Mouse (Mus musculus) myocyte (in vitro differentiated cells): ENCODE measurements around the gene Minar1. TPM values are rescaled to one million over a fixed set of nuclear protein-coding genes. Genes with fewer than 3 reads are reported as not detected.

Experiments used
- H3K27me3 ChIP-seq: one replicate; pipeline ENCODE4 v1.6.1; 2011; ENCODE audit not compliant: control insufficient read depth, insufficient read depth, insufficient read length
- H3K36me3 ChIP-seq: one replicate; pipeline ENCODE4 v1.6.1; 2011; ENCODE audit not compliant: control insufficient read depth, insufficient read depth
- H3K4me2 ChIP-seq: one replicate; pipeline ENCODE4 v1.6.1; 2011; ENCODE audit warnings: low read depth, control low read depth
- H3K4me3 ChIP-seq: one replicate; pipeline ENCODE4 v1.5.1; 2011; ENCODE audit warnings: mild to moderate bottlenecking, control low read depth, moderate library complexity
- H3K79me2 ChIP-seq: one replicate; pipeline ENCODE4 v1.6.1; 2011; ENCODE audit not compliant: control insufficient read depth, insufficient read depth
- H3ac ChIP-seq: one replicate; pipeline ENCODE4 v1.6.1; 2011; ENCODE audit not compliant: control insufficient read depth, insufficient read length
- CEBPB ChIP-seq: IDR thresholded peaks from 2 replicates; pipeline ENCODE4 v1.6.1; 2011; ENCODE audit warnings: mild to moderate bottlenecking, moderate library complexity; ENCODE audit not compliant: poor library complexity, insufficient read depth, severe bottlenecking
- E2F4 ChIP-seq: IDR thresholded peaks from one replicate; pipeline ENCODE4 v1.6.1; 2011; ENCODE audit warnings: mild to moderate bottlenecking, control low read depth, moderate library complexity; ENCODE audit not compliant: insufficient read depth
- MAX ChIP-seq: IDR thresholded peaks from one replicate; pipeline ENCODE4 v1.6.1; 2011; ENCODE audit warnings: low read depth, mild to moderate bottlenecking, control low read depth
- MYOD1 ChIP-seq, 3 experiments: IDR thresholded peaks; one replicate each; pipeline ENCODE4 v1.6.1; 2011; ENCODE audit warnings: control low read depth in 2 of 3, low read depth in 2 of 3, mild to moderate bottlenecking in 2 of 3, moderate library complexity in 1 of 3; ENCODE audit not compliant: insufficient read length in 2 of 3, control insufficient read depth in 1 of 3
- MYOG ChIP-seq, 3 experiments: IDR thresholded peaks; one replicate each; pipeline ENCODE4 v1.6.1; 2011; ENCODE audit warnings: control low read depth in 2 of 3, low read depth in 2 of 3, mild to moderate bottlenecking in 2 of 3; ENCODE audit not compliant: insufficient read length in 2 of 3, control insufficient read depth in 1 of 3, insufficient read depth in 1 of 3
- POLR2A ChIP-seq: IDR thresholded peaks from one replicate; pipeline ENCODE4 v1.6.1; 2011; ENCODE audit warnings: low read depth, mild to moderate bottlenecking, control low read depth, moderate library complexity; ENCODE audit not compliant: insufficient read length
- POLR2AphosphoS2 ChIP-seq: IDR thresholded peaks from one replicate; pipeline ENCODE4 v1.6.1; 2011; ENCODE audit warnings: low read depth, control low read depth; ENCODE audit not compliant: insufficient read length
- REST ChIP-seq: IDR thresholded peaks from one replicate; pipeline ENCODE4 v1.6.1; 2011; ENCODE audit warnings: mild to moderate bottlenecking, control low read depth, moderate library complexity; ENCODE audit not compliant: insufficient read depth, insufficient read length
- SRF ChIP-seq: IDR thresholded peaks from one replicate; pipeline ENCODE4 v1.6.1; 2011; ENCODE audit warnings: low read depth; ENCODE audit not compliant: control insufficient read depth, insufficient read length
- TCF12 ChIP-seq: IDR thresholded peaks from one replicate; pipeline ENCODE4 v1.6.1; 2011; ENCODE audit warnings: mild to moderate bottlenecking, control low read depth; ENCODE audit not compliant: poor library complexity, insufficient read depth, severe bottlenecking
- TCF3 ChIP-seq: IDR thresholded peaks from one replicate; pipeline ENCODE4 v1.6.1; 2011; ENCODE audit warnings: low read depth, control low read depth; ENCODE audit not compliant: insufficient read length
- USF1 ChIP-seq: IDR thresholded peaks from one replicate; pipeline ENCODE4 v1.6.1; 2011; ENCODE audit warnings: low read depth, mild to moderate bottlenecking, control low read depth, moderate library complexity
- polyA plus RNA-seq: library from polyadenylated mRNA; unstranded; fragments of >200 nt; fragmentation: generic; extraction: Trizol; gene quantifications from one replicate; pipeline ENCODE4 v1.2.1, GENCODE M21; 2012; ENCODE audit warnings: missing spikeins

The Minar1 gene
- polyA plus RNA-seq, 1 experiment, result not detected

GRCm38 (mm10) chr9:89596392-89596791, 26.5 kb downstream of the Minar1 start:
- no peak for TF ChIP-seq POLR2A
- TF ChIP-seq SRF, result no peak
- TF ChIP-seq CEBPB, result no peak
- TF ChIP-seq USF1, result no peak
- no peak for TF ChIP-seq MYOG (IDR thresholded peaks at IDR 0.05; ENCODE audit: control insufficient read depth in 1 of 3, insufficient read depth in 1 of 3, insufficient read length in 2 of 3, low read depth in 2 of 3)
- no peak for TF ChIP-seq MYOD1 (IDR thresholded peaks at IDR 0.05; ENCODE audit: control insufficient read depth in 1 of 3, insufficient read length in 2 of 3, low read depth in 2 of 3)
- no peak for TF ChIP-seq E2F4
- TF ChIP-seq POLR2AphosphoS2, result no peak
- TF ChIP-seq TCF12, result no peak

GRCm38 (mm10) chr9:89592391-89592790, 30.5 kb downstream of the Minar1 start:
- Histone ChIP-seq H3K36me3 (no peaks in the 10 kb centered on the region), H3K27me3 (no peaks in the 10 kb centered on the region), H3ac (no peak overlapping the region), H3K79me2 (no peaks in the 10 kb centered on the region), H3K4me2 (no peak overlapping the region), H3K4me3 (no peak overlapping the region)
- TF ChIP-seq TCF12 (no peak), POLR2A (no peak)

More at GRCm38 (mm10) chr9:89596392-89596791, 26.5 kb downstream of the Minar1 start:
- Histone ChIP-seq H3K27me3 (no peaks in the 10 kb centered on the region), H3ac (no peak overlapping the region), H3K79me2 (no peaks in the 10 kb centered on the region), H3K36me3 (no peaks in the 10 kb centered on the region), H3K4me2 (no peak overlapping the region), H3K4me3 (no peak overlapping the region)

- TF ChIP-seq MYOG (IDR thresholded peaks at IDR 0.05; ENCODE audit: control insufficient read depth in 1 of 3, insufficient read depth in 1 of 3, insufficient read length in 2 of 3, low read depth in 2 of 3) (no peak), POLR2AphosphoS2 (no peak), TCF12 (no peak), USF1 (no peak), CEBPB (no peak), MAX (no peak), REST (no peak), E2F4 (no peak), MYOD1 (IDR thresholded peaks at IDR 0.05; ENCODE audit: control insufficient read depth in 1 of 3, insufficient read length in 2 of 3, low read depth in 2 of 3) (no peak), POLR2A (no peak), SRF (no peak), TCF3 (no peak)
- no peak overlapping the region for H3K4me2 ChIP-seq
- H3K27me3 ChIP-seq, result no peaks in the 10 kb centered on the region
- no peak overlapping the region for H3K4me3 ChIP-seq
- no peak overlapping the region for H3ac ChIP-seq
- no peaks in the 10 kb centered on the region for H3K79me2 ChIP-seq
- no peaks in the 10 kb centered on the region for H3K36me3 ChIP-seq
These were observed 44.5 kb downstream of the Minar1 start for GRCm38 (mm10) chr9:89578422-89578821.

- H3K4me3 ChIP-seq, result no peak overlapping the region
- no peak overlapping the region for H3K4me2 ChIP-seq
- no peaks in the 10 kb centered on the region for H3K36me3 ChIP-seq
- no peak overlapping the region for H3ac ChIP-seq
- H3K79me2 ChIP-seq, result no peaks in the 10 kb centered on the region
- no peak for TF ChIP-seq SRF
- TF ChIP-seq TCF3, result no peak
- TF ChIP-seq POLR2AphosphoS2, result no peak
- TF ChIP-seq MYOG (IDR thresholded peaks at IDR 0.05; ENCODE audit: control insufficient read depth in 1 of 3, insufficient read depth in 1 of 3, insufficient read length in 2 of 3, low read depth in 2 of 3), result no peak
- TF ChIP-seq MAX, result no peak
- no peak for TF ChIP-seq E2F4
- TF ChIP-seq USF1, result no peak
- no peak for TF ChIP-seq POLR2A
- no peak for TF ChIP-seq CEBPB
- TF ChIP-seq MYOD1 (IDR thresholded peaks at IDR 0.05; ENCODE audit: control insufficient read depth in 1 of 3, insufficient read length in 2 of 3, low read depth in 2 of 3), result no peak
- H3K27me3 ChIP-seq, result no peaks in the 10 kb centered on the region
These were observed 70.3 kb downstream of the Minar1 start for GRCm38 (mm10) chr9:89552663-89553062.

Other genes with a start within 250 kb of the Minar1 start
- 72.0 TPM for gene Tmed3, start 81.9 kb upstream of the Minar1 start, polyA plus RNA-seq
- not detected for gene Ankrd34c, start 115.3 kb upstream of the Minar1 start, polyA plus RNA-seq